Mouse (Mus musculus) forebrain, embryonic 15.5 days (tissue): Measurements from ENCODE around the gene Larp4. TPM values are rescaled to one million over a fixed set of nuclear protein-coding genes. Genes with fewer than 3 reads are reported as not detected.

Source experiments
- ATAC-seq: fragments of 200-750 bp; cut with Nextera tagmentation; replicated peaks from 2 replicates; pipeline ENCODE4 v1.8.0; 2017; ENCODE audit warnings: mild to moderate bottlenecking, moderate TSS enrichment, moderate library complexity
- H3K27ac ChIP-seq: fragments of 300-500 bp; sonication (generic); replicated peaks from 2 replicates; pipeline ENCODE4 v1.5.1; 2015; ENCODE audit warnings: mild to moderate bottlenecking, inconsistent platforms
- H3K27me3 ChIP-seq: fragments of 300-500 bp; sonication (generic); 2 replicates; pipeline ENCODE4 v1.6.1; 2015; ENCODE audit warnings: inconsistent platforms
- H3K36me3 ChIP-seq: fragments of 300-500 bp; sonication (generic); 2 replicates; pipeline ENCODE4 v1.6.1; 2015; ENCODE audit warnings: mild to moderate bottlenecking, inconsistent platforms
- H3K4me1 ChIP-seq: fragments of 300-500 bp; sonication (generic); 2 replicates; pipeline ENCODE4 v1.6.1; 2015; ENCODE audit warnings: inconsistent platforms
- H3K4me2 ChIP-seq: fragments of 300-500 bp; sonication (generic); replicated peaks from 2 replicates; pipeline ENCODE4 v1.6.1; 2015; ENCODE audit warnings: mild to moderate bottlenecking, inconsistent platforms
- H3K4me3 ChIP-seq: fragments of 300-500 bp; sonication (generic); 2 replicates; pipeline ENCODE4 v1.5.1; 2015; ENCODE audit warnings: mild to moderate bottlenecking, inconsistent platforms
- H3K9ac ChIP-seq: fragments of 300-500 bp; sonication (generic); replicated peaks from 2 replicates; pipeline ENCODE4 v1.6.1; 2015; ENCODE audit warnings: mild to moderate bottlenecking, inconsistent platforms
- H3K9me3 ChIP-seq: fragments of 300-500 bp; sonication (generic); 2 replicates; pipeline ENCODE4 v1.6.1; 2016; ENCODE audit warnings: inconsistent platforms
- WGBS: fragments of 180-500 bp; shearing (Covaris S2); methylation state at CpG from one replicate; pipeline ENCODE4 v1.1.7; 2015; ENCODE audit warnings: mixed read lengths; 5-methylcytosine and 5-hydroxymethylcytosine counted together
- polyA plus RNA-seq: library from polyadenylated mRNA; unstranded; fragments of >200 nt; fragmentation: Nextera tagmentation; extraction: Ambion mirVana; gene quantifications from 2 replicates; pipeline ENCODE4 v1.2.1, GENCODE M21; 2015

Larp4 gene
- polyA plus RNA-seq, 1 experiment from 2014 or later = 27.4 TPM

- Histone ChIP-seq H3K4me3 (no peak overlapping the region), H3K36me3 (no peaks in the 10 kb centered on the region), H3K9ac (no peak overlapping the region), H3K9me3 (no peaks in the 10 kb centered on the region), H3K4me2 (no peak overlapping the region), H3K27ac (no peak overlapping the region), H3K27me3 (no peaks in the 10 kb centered on the region), H3K4me1 (peaks cover 23% of the 10 kb centered on the region)
- 91% methylated on average over 13 of the region's 13 CpGs for WGBS
- no peak for ATAC-seq
Measured at GRCm38 (mm10) chr15:100063229-100063773, 93.4 kb downstream of the Larp4 start.

Other genes starting within 250 kb of the Larp4 start
- gene Cox14, start 244.4 kb upstream of the Larp4 start, polyA plus RNA-seq = 175 and 190 TPM in 2 replicates
- 69.4 and 69.7 TPM in 2 replicates for gene Cers5, start 197.2 kb upstream of the Larp4 start, polyA plus RNA-seq
- gene Lima1, start 94.6 kb upstream of the Larp4 start, polyA plus RNA-seq = 37.9 and 38.4 TPM in 2 replicates
- gene Fam186a, start 3.0 kb upstream of the Larp4 start, polyA plus RNA-seq = not detected in 2 replicates
- 20.2 and 20.5 TPM in 2 replicates for gene Dip2b, start 68.6 kb downstream of the Larp4 start, polyA plus RNA-seq